Mouse (Mus musculus): Measurements from ENCODE around the gene Tex30. TPM values are rescaled to one million over a fixed set of nuclear protein-coding genes. Genes with fewer than 3 reads are reported as not detected.

Tex30 gene
- polyA plus RNA-seq, 1 experiment = 6.5 TPM

- TF ChIP-seq TCF3 (IDR thresholded peaks at IDR 0.05; ENCODE audit: insufficient read length, low read depth) (no peak), SRF (IDR thresholded peaks at IDR 0.05; ENCODE audit: control insufficient read depth, insufficient read length, low read depth) (no peak), E2F4 (IDR thresholded peaks at IDR 0.05; ENCODE audit: insufficient read depth) (no peak), MYOG (IDR thresholded peaks at IDR 0.05; ENCODE audit: control insufficient read depth in 1 of 3, insufficient read depth in 1 of 3, insufficient read length in 2 of 3, low read depth in 2 of 3) (no peak), CEBPB (IDR thresholded peaks at IDR 0.05; ENCODE audit: insufficient read depth, poor library complexity, severe bottlenecking) (no peak)
- Histone ChIP-seq H3K36me3 (ENCODE audit: control insufficient read depth, insufficient read depth) (peaks cover 19% of the 10 kb centered on the region), H3K79me2 (ENCODE audit: control insufficient read depth, insufficient read depth) (peaks cover 27% of the 10 kb centered on the region), H3K4me2 (ENCODE audit: low read depth) (peak overlapping the region; percentile 65), H3K27me3 (ENCODE audit: control insufficient read depth, insufficient read depth, insufficient read length) (no peaks in the 10 kb centered on the region), H3K4me3 (peak overlapping the region; percentile 53), H3ac (ENCODE audit: control insufficient read depth, insufficient read length) (peak overlapping the region; percentile 57)
Measured at GRCm38 (mm10) chr1:44101448-44102225, 604 bp downstream of the Tex30 start.

- H3K4me2 ChIP-seq (ENCODE audit: low read depth) = no peak overlapping the region
- H3K4me3 ChIP-seq = no peak overlapping the region
- no peaks in the 10 kb centered on the region for H3K79me2 ChIP-seq (ENCODE audit: control insufficient read depth, insufficient read depth)
- H3K27me3 ChIP-seq (ENCODE audit: control insufficient read depth, insufficient read depth, insufficient read length) = no peaks in the 10 kb centered on the region
- TF ChIP-seq MYOD1 (IDR thresholded peaks at IDR 0.05; ENCODE audit: control insufficient read depth in 1 of 3, insufficient read length in 2 of 3, low read depth in 2 of 3) (no peak), TCF12 (IDR thresholded peaks at IDR 0.05; ENCODE audit: insufficient read depth, poor library complexity, severe bottlenecking) (no peak), E2F4 (IDR thresholded peaks at IDR 0.05; ENCODE audit: insufficient read depth) (no peak), CEBPB (IDR thresholded peaks at IDR 0.05; ENCODE audit: insufficient read depth, poor library complexity, severe bottlenecking) (no peak), MAX (IDR thresholded peaks at IDR 0.05; ENCODE audit: low read depth) (no peak), MYOG (IDR thresholded peaks at IDR 0.05; ENCODE audit: control insufficient read depth in 1 of 3, insufficient read depth in 1 of 3, insufficient read length in 2 of 3, low read depth in 2 of 3) (no peak), POLR2A (IDR thresholded peaks at IDR 0.05; ENCODE audit: insufficient read length, low read depth) (no peak), POLR2AphosphoS2 (IDR thresholded peaks at IDR 0.05; ENCODE audit: insufficient read length, low read depth) (no peak), REST (IDR thresholded peaks at IDR 0.05; ENCODE audit: insufficient read depth, insufficient read length) (no peak), TCF3 (IDR thresholded peaks at IDR 0.05; ENCODE audit: insufficient read length, low read depth) (no peak)
- H3K36me3 ChIP-seq (ENCODE audit: control insufficient read depth, insufficient read depth) = no peaks in the 10 kb centered on the region
- no peak overlapping the region for H3ac ChIP-seq (ENCODE audit: control insufficient read depth, insufficient read length)
Measured at GRCm38 (mm10) chr1:44064625-44065024, 37.6 kb downstream of the Tex30 start.

- TF ChIP-seq CEBPB (IDR thresholded peaks at IDR 0.05; ENCODE audit: insufficient read depth, poor library complexity, severe bottlenecking) (no peak), MYOD1 (IDR thresholded peaks at IDR 0.05; ENCODE audit: control insufficient read depth in 1 of 3, insufficient read length in 2 of 3, low read depth in 2 of 3) (no peak), POLR2A (IDR thresholded peaks at IDR 0.05; ENCODE audit: insufficient read length, low read depth) (no peak), MYOG (IDR thresholded peaks at IDR 0.05; ENCODE audit: control insufficient read depth in 1 of 3, insufficient read depth in 1 of 3, insufficient read length in 2 of 3, low read depth in 2 of 3) (no peak), USF1 (IDR thresholded peaks at IDR 0.05; ENCODE audit: low read depth) (no peak)
- Histone ChIP-seq H3K27me3 (ENCODE audit: control insufficient read depth, insufficient read depth, insufficient read length) (no peaks in the 10 kb centered on the region), H3K4me3 (no peak overlapping the region), H3K36me3 (ENCODE audit: control insufficient read depth, insufficient read depth) (no peaks in the 10 kb centered on the region), H3ac (ENCODE audit: control insufficient read depth, insufficient read length) (no peak overlapping the region), H3K4me2 (ENCODE audit: low read depth) (no peak overlapping the region), H3K79me2 (ENCODE audit: control insufficient read depth, insufficient read depth) (no peaks in the 10 kb centered on the region)
Measured at GRCm38 (mm10) chr1:44063439-44063838, 38.8 kb downstream of the Tex30 start.

GRCm38 (mm10) chr1:44061836-44062235 lies 40.4 kb downstream of the Tex30 start, which contains the start of gene Gm8251:
Gene Gm8251, minus strand, starts transcription at chr1:44061936.
- Histone ChIP-seq H3K4me2 (ENCODE audit: low read depth) (no peak within 1 kb of the TSS), H3K79me2 (ENCODE audit: control insufficient read depth, insufficient read depth) (no peaks in the 10 kb centered on the region), H3K4me3 (no peak within 1 kb of the TSS), H3ac (ENCODE audit: control insufficient read depth, insufficient read length) (no peak within 1 kb of the TSS), H3K36me3 (ENCODE audit: control insufficient read depth, insufficient read depth) (no peaks in the 10 kb centered on the region), H3K27me3 (ENCODE audit: control insufficient read depth, insufficient read depth, insufficient read length) (no peaks in the 10 kb centered on the region)
- TF ChIP-seq USF1 (IDR thresholded peaks at IDR 0.05; ENCODE audit: low read depth) (no peak), MYOD1 (IDR thresholded peaks at IDR 0.05; ENCODE audit: control insufficient read depth in 1 of 3, insufficient read length in 2 of 3, low read depth in 2 of 3) (no peak), MYOG (IDR thresholded peaks at IDR 0.05; ENCODE audit: control insufficient read depth in 1 of 3, insufficient read depth in 1 of 3, insufficient read length in 2 of 3, low read depth in 2 of 3) (no peak)

GRCm38 (mm10) chr1:44057805-44058204 lies 44.4 kb downstream of the Tex30 start:
- Histone ChIP-seq H3K4me3 (no peak overlapping the region), H3K79me2 (ENCODE audit: control insufficient read depth, insufficient read depth) (no peaks in the 10 kb centered on the region), H3ac (ENCODE audit: control insufficient read depth, insufficient read length) (no peak overlapping the region), H3K27me3 (ENCODE audit: control insufficient read depth, insufficient read depth, insufficient read length) (no peaks in the 10 kb centered on the region), H3K4me2 (ENCODE audit: low read depth) (no peak overlapping the region), H3K36me3 (ENCODE audit: control insufficient read depth, insufficient read depth) (no peaks in the 10 kb centered on the region)
- TF ChIP-seq CEBPB (IDR thresholded peaks at IDR 0.05; ENCODE audit: insufficient read depth, poor library complexity, severe bottlenecking) (no peak), MYOD1 (IDR thresholded peaks at IDR 0.05; ENCODE audit: control insufficient read depth in 1 of 3, insufficient read length in 2 of 3, low read depth in 2 of 3) (no peak), TCF12 (IDR thresholded peaks at IDR 0.05; ENCODE audit: insufficient read depth, poor library complexity, severe bottlenecking) (no peak), MAX (IDR thresholded peaks at IDR 0.05; ENCODE audit: low read depth) (no peak), POLR2A (IDR thresholded peaks at IDR 0.05; ENCODE audit: insufficient read length, low read depth) (no peak), REST (IDR thresholded peaks at IDR 0.05; ENCODE audit: insufficient read depth, insufficient read length) (no peak), MYOG (IDR thresholded peaks at IDR 0.05; ENCODE audit: control insufficient read depth in 1 of 3, insufficient read depth in 1 of 3, insufficient read length in 2 of 3, low read depth in 2 of 3) (no peak), E2F4 (IDR thresholded peaks at IDR 0.05; ENCODE audit: insufficient read depth) (no peak), TCF3 (IDR thresholded peaks at IDR 0.05; ENCODE audit: insufficient read length, low read depth) (no peak), POLR2AphosphoS2 (IDR thresholded peaks at IDR 0.05; ENCODE audit: insufficient read length, low read depth) (no peak), SRF (IDR thresholded peaks at IDR 0.05; ENCODE audit: control insufficient read depth, insufficient read length, low read depth) (no peak)

All from myocyte (in vitro differentiated cells).